Mouse (Mus musculus) hindbrain, embryonic 12.5 days (tissue): ENCODE measurements at regions not wholly inside any gene's neighbourhood (a gene's known extent, or its start where the extent isn't known, plus 50 kb on each side); places are given as distances from the start of the nearest gene placed in this dataset.
A peak's percentile ranks its signal among the peaks of the same experiment; 100 is the strongest.

Source experiments
- ATAC-seq: fragments of 200-750 bp; cut with Nextera tagmentation; 2 replicates; pipeline ENCODE4 v1.8.0; 2017; ENCODE audit warnings: moderate TSS enrichment; ENCODE audit not compliant: low FRiP score
- H3K27ac ChIP-seq: fragments of 300-500 bp; sonication (generic); 2 replicates; pipeline ENCODE4 v1.5.1; 2016; ENCODE audit warnings: mild to moderate bottlenecking
- H3K27me3 ChIP-seq: fragments of 300-500 bp; sonication (generic); 2 replicates; pipeline ENCODE4 v1.6.1; 2016; ENCODE audit warnings: mild to moderate bottlenecking
- H3K36me3 ChIP-seq: fragments of 300-500 bp; sonication (generic); 2 replicates; pipeline ENCODE4 v1.6.1; 2016; ENCODE audit warnings: mild to moderate bottlenecking
- H3K4me1 ChIP-seq: fragments of 300-500 bp; sonication (generic); 2 replicates; pipeline ENCODE4 v1.6.1; 2016
- H3K4me2 ChIP-seq: fragments of 300-500 bp; sonication (generic); replicated peaks from 2 replicates; pipeline ENCODE4 v1.6.1; 2016; ENCODE audit warnings: mild to moderate bottlenecking
- H3K4me3 ChIP-seq: fragments of 300-500 bp; sonication (generic); 2 replicates; pipeline ENCODE4 v1.5.1; 2016; ENCODE audit warnings: mild to moderate bottlenecking
- H3K9ac ChIP-seq: fragments of 300-500 bp; sonication (generic); 2 replicates; pipeline ENCODE4 v1.6.1; 2016; ENCODE audit warnings: mild to moderate bottlenecking, moderate library complexity
- H3K9me3 ChIP-seq: fragments of 300-500 bp; sonication (generic); replicated peaks from 2 replicates; pipeline ENCODE4 v1.6.1; 2016; ENCODE audit warnings: mild to moderate bottlenecking
- WGBS: fragments of 180-500 bp; shearing (Covaris S2); methylation state at CpG from one replicate; pipeline ENCODE4 v1.1.7; 2016; 5-methylcytosine and 5-hydroxymethylcytosine counted together

DNA sequence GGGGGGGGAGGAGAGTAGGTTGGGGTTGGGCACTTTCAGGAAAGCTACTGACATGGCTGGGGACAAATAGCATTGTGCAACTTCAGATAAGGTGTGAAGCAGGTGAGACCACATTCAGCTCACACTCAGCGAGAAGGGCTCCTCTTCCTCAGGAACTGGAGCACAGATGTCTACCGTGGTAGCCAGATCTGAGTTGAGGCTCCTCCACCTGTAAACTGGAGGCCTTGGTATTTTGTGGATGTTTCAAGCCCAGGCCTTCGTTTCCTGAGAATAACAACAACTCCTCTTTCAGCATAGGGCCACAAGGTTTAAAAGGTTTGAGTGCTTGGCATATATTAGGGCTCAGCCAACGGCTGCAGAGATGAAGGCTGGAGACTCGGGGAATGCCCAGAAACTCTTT is 232.9 kb downstream of the Rplp1 start:
- WGBS: 71% methylated on average over 5 of the region's 5 CpGs
- no peak overlapping the region for H3K4me2 ChIP-seq
- H3K9me3 ChIP-seq: no peaks in the 10 kb centered on the region
- no peaks in the 10 kb centered on the region for H3K36me3 ChIP-seq
- peaks cover 8% of the 10 kb centered on the region; the same call in 1 of the 2 replicates for H3K27me3 ChIP-seq
- no peak overlapping the region for H3K9ac ChIP-seq
- no peak overlapping the region for H3K4me3 ChIP-seq
- H3K27ac ChIP-seq: no peak overlapping the region
- ATAC-seq: no peak
- H3K4me1 ChIP-seq: peaks cover 31% of the 10 kb centered on the region

DNA sequence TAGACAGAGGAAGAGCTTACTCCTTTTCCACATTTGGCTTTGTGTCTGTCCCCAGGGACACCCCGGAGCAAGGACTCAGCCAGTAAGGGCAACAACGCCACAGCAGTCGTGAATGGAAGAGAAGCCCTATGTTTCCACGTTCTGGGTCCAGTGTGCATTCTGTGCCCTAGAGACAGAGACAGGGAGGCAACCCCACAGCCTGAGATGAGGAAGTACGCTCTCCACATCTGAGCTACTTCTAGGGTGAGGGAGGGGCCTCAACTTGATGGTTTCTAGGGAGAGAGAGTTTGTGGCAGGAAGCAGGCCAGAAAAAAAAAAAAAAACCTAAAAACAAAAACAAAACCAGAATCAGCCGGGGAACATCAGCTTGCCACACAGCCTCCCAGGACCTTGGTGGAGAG is 233.4 kb downstream of the Rplp1 start:
- H3K4me1 ChIP-seq: peaks cover 36% of the 10 kb centered on the region
- H3K27me3 ChIP-seq: peaks cover 8% of the 10 kb centered on the region; the same call in 1 of the 2 replicates
- no peak for ATAC-seq
- H3K9ac ChIP-seq: peak overlapping the region; percentile 23; the same call in 1 of the 2 replicates
- H3K27ac ChIP-seq: no peak overlapping the region
- no peaks in the 10 kb centered on the region for H3K36me3 ChIP-seq
- no peak overlapping the region for H3K4me3 ChIP-seq
- no peak overlapping the region for H3K4me2 ChIP-seq
- H3K9me3 ChIP-seq: no peaks in the 10 kb centered on the region
- 40% methylated on average over 5 of the region's 6 CpGs for WGBS

DNA sequence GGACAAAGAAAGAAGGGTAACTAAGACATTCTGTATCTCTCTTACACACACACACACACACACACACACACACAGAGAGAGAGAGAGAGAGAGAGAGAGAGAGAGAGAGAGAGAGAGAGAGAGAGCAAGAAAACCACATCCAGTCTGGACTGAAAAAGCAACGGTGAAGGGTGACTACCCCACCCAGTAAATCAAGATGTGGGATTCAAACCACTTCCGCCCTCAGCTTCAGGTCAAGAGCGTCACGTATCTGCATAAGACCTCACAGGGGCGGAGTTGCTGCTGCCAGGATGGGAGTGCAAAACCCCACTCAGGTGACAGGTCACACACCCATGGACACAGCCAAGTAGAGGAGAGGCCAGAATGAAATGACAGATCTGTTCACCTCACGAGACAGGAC is 234.7 kb downstream of the Rplp1 start:
- Histone ChIP-seq H3K27me3 (peaks cover 8% of the 10 kb centered on the region; the same call in 1 of the 2 replicates), H3K4me3 (no peak overlapping the region), H3K9ac (no peak overlapping the region), H3K27ac (no peak overlapping the region), H3K9me3 (no peaks in the 10 kb centered on the region), H3K36me3 (no peaks in the 10 kb centered on the region), H3K4me1 (peaks cover 38% of the 10 kb centered on the region), H3K4me2 (no peak overlapping the region)
- no peak for ATAC-seq
- 88% methylated on average over 6 of the region's 6 CpGs for WGBS

DNA sequence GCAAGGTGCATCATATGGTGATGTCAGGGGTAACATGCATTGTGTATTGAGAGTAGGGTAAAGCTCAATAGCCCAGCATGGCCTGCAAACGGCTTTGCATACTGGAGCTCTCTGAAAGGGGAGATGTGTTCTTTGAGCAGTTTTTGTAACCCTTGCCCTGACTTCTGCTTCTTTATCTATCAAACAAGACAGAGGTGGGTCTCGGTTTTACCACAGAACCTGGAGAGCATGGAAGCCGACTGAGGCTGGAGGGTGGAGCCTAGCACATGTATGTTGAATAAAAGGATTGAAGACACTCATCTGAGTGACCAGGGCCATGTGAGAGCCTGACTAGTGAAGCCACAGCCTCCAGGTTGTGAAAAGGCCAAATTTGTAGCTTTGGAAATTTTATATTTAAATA is 236.7 kb downstream of the Rplp1 start:
- Histone ChIP-seq H3K4me1 (peaks cover 50% of the 10 kb centered on the region), H3K27me3 (peaks cover 8% of the 10 kb centered on the region; the same call in 1 of the 2 replicates), H3K9me3 (no peaks in the 10 kb centered on the region), H3K4me2 (no peak overlapping the region), H3K27ac (no peak overlapping the region), H3K36me3 (no peaks in the 10 kb centered on the region), H3K9ac (no peak overlapping the region), H3K4me3 (no peak overlapping the region)
- 69% methylated on average over 3 of the region's 3 CpGs for WGBS
- ATAC-seq: no peak

DNA sequence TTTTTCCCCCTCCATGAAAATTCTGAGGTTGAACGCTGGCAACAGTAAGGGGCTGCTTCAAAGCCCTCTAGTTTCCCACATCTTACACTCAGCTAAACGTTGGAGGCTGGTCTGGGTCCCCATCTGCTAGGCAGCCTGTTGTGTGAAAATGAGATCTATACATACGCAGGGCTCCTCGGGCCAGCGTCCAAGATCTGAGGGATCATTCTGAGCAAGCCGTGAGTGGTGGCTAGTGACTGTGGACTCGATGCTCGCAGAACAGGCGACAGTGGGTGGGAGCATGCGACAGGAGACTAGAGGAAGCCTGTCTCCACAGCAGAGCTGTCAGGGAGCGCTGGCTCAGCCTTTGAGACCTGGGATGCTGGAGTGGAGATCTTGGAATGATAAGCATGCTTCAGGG is 237.3 kb downstream of the Rplp1 start:
- Histone ChIP-seq H3K27me3 (peaks cover 8% of the 10 kb centered on the region; the same call in 1 of the 2 replicates), H3K27ac (no peak overlapping the region), H3K4me2 (no peak overlapping the region), H3K4me1 (peaks cover 46% of the 10 kb centered on the region), H3K4me3 (no peak overlapping the region), H3K36me3 (no peaks in the 10 kb centered on the region), H3K9me3 (no peaks in the 10 kb centered on the region), H3K9ac (no peak overlapping the region)
- WGBS: 70% methylated on average over 11 of the region's 11 CpGs
- ATAC-seq: no peak

DNA sequence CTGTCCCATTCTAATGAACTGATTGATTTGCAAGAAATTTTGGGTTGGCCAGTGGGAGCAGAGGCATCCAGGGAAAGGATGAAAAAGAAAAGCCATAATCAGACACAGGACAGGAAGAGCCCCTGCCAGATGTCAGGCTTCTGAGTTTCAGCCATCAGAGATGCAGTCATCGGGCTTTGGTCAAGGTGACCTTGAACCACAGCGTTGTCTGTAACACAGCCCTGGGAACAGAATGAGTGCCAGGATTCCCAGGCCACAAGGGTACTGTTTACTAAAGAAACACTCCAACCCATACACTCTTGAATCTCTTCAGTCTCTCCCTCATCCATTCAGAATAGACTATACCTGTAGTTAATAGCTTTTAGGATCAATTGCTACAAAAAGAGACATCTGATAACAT is 239.0 kb downstream of the Rplp1 start:
- 87% methylated on average over 2 of the region's 2 CpGs for WGBS
- H3K36me3 ChIP-seq: no peaks in the 10 kb centered on the region
- H3K4me3 ChIP-seq: no peak overlapping the region

DNA sequence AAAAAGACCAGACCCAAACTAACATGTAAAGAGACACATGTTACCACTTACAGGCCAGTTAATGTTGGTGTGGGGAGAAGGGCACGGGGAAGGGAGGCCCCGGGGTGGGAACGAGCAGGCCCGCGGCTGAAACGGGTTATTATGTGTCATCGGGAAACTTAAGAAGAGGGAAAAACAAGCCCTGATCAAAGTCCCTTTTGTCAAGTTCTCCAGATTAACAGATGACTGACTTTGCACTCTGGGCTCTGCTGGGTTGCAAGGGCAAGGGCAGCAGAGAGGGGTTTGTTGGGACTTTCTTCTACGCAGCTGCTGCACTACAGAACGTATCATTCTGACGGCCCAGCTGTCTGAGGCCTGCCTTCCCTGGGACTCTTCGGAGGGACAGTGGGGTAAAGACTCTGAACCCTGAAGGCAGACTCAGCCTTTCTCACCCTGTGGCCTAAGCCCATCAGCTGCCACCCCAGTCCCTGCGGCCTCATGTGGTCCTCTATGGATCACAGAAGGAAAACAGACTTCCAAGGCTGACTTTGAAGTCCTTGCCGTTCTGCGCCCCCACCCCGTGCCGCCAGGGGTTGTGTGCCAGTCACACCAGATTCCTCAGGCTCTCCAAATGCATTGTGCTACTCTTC is 240.7 kb downstream of the Rplp1 start:
- no peak overlapping the region for H3K9ac ChIP-seq
- WGBS: 54% methylated on average over 16 of the region's 16 CpGs
- ATAC-seq: no peak
- H3K9me3 ChIP-seq: no peaks in the 10 kb centered on the region
- peaks cover 34% of the 10 kb centered on the region for H3K4me1 ChIP-seq
- H3K27ac ChIP-seq: no peak overlapping the region
- H3K4me2 ChIP-seq: no peak overlapping the region
- H3K4me3 ChIP-seq: no peak overlapping the region
- H3K27me3 ChIP-seq: peaks cover 4% of the 10 kb centered on the region; the same call in 1 of the 2 replicates
- H3K36me3 ChIP-seq: no peaks in the 10 kb centered on the region

More for the DNA sequence above, 239.0 kb downstream of the Rplp1 start:
- Histone ChIP-seq H3K4me1 (peaks cover 33% of the 10 kb centered on the region), H3K27ac (no peak overlapping the region), H3K9me3 (no peaks in the 10 kb centered on the region), H3K4me2 (no peak overlapping the region), H3K9ac (no peak overlapping the region), H3K27me3 (peaks cover 4% of the 10 kb centered on the region; the same call in 1 of the 2 replicates)
- no peak for ATAC-seq

DNA sequence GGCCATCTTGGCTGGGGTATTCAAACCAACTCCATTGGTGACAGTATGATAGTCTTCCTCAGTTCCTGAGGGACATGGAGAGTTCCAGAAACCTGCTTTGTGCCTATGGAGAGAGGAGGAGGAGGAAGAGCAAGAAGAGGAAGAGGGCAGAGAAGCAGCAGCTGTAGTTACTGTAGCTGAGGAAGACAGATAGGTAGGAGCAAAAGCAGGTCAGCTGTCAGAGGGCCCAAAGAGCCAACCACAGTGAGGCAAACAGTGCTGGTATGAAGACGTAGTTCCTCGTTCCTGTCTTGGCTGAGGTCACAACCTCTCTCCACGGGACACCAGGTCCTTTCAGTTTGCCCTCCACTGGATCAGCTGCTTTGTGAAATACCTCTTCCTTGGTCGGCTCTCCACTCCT is 243.4 kb downstream of the Rplp1 start:
- Histone ChIP-seq H3K36me3 (no peaks in the 10 kb centered on the region), H3K9me3 (no peaks in the 10 kb centered on the region), H3K4me2 (no peak overlapping the region), H3K27me3 (no peaks in the 10 kb centered on the region), H3K9ac (no peak overlapping the region), H3K4me3 (no peak overlapping the region), H3K4me1 (peaks cover 24% of the 10 kb centered on the region), H3K27ac (no peak overlapping the region)
- no peak for ATAC-seq
- WGBS: 68% methylated on average over 4 of the region's 4 CpGs

DNA sequence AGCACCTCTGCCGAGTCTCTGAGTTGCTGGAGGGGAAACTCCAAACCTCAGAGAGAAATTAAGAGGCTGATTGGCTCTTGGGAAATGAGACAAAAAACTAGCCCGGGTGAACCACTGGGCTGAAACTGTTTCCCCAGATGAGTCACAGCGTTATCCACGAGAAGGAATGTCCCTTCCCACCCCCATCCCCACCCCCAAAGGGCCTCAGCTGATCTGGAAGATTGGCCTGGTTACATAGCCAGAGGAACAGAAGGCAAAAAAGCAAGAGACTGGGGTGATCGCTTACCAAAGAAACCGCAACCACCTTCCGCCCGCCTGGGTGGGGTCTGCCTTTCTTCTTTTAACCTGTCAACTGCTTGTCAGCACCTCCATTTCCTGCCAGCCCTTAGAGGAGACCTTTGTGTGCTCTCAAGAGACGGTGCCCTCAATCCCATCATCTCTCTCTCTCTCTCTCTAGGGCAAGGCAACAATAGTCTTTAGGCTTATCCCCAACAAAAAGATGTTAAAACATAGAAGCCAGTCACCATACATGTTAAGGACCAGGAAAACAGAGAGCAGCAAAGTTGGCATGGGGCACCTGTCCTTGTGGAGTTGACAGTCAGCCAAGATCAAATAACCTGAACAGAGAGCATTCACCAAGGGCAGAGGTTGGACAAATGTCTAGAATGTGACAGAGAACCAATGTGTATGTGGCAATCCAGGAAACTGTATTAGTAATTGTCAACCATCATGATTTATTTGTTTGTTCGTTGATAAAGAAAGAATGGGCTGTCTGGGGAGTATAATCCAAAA is 244.4 kb downstream of the Rplp1 start:
- Histone ChIP-seq H3K4me1 (peaks cover 21% of the 10 kb centered on the region), H3K9me3 (no peaks in the 10 kb centered on the region), H3K4me2 (no peak overlapping the region), H3K36me3 (no peaks in the 10 kb centered on the region), H3K27me3 (no peaks in the 10 kb centered on the region), H3K9ac (no peak overlapping the region), H3K27ac (no peak overlapping the region), H3K4me3 (no peak overlapping the region)
- ATAC-seq: no peak
- WGBS: 40% methylated on average over 10 of the region's 10 CpGs

DNA sequence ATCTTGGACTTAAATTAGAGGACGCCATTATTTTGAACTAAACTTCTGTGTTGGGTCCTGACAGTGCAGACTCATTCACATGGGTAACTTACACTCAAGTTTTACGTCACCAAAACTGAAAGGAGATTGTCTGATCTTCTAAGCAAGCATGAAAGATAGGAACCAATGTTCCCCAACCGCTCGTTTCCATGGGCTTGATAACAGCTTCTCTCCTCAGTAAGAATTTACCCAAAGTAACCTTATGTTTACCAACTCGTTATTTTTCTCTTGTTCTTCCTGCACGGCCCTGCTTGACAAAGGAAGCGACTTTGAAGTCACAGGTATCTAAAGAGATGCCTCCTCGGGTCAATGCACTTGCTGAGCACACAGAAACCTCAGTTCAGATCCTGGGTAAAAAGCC is 245.6 kb downstream of the Rplp1 start:
- Histone ChIP-seq H3K4me2 (no peak overlapping the region), H3K4me1 (peaks cover 15% of the 10 kb centered on the region), H3K9me3 (no peaks in the 10 kb centered on the region), H3K9ac (no peak overlapping the region), H3K27ac (no peak overlapping the region), H3K27me3 (no peaks in the 10 kb centered on the region), H3K4me3 (no peak overlapping the region), H3K36me3 (no peaks in the 10 kb centered on the region)
- ATAC-seq: no peak
- WGBS: 80% methylated on average over 8 of the region's 8 CpGs

DNA sequence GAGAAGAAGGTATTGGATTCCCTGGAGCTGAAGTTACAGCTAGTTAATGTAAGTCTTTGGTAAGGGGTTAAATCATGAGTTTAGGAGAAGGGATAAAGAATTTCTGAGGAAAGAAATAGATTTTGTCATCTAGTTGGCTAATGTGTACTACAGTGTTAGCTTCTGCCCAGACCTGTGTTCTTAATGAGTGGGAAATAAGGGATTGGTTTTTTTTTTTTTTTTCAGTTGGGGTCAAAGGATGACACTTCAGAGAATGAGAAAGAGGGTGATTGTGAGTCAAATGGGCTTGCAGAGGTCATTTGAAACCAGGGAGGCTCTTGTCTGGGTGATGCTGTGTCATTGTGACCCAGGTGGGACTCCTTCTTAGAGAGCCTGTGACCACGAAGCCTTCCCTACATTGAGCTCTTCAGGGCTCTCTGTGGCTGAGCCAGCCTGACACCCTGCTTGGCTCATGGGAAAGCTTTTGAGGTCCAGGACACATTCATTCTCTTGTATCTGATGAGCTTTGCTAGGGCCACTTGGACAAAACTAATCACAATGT is 246.1 kb downstream of the Rplp1 start:
- no peaks in the 10 kb centered on the region for H3K27me3 ChIP-seq
- no peak overlapping the region for H3K4me3 ChIP-seq
- 86% methylated on average over 1 of the region's 1 CpGs for whole genome bisulfite sequencing
- no peaks in the 10 kb centered on the region for H3K9me3 ChIP-seq
- H3K4me1 ChIP-seq: peaks cover 10% of the 10 kb centered on the region
- no peak overlapping the region for H3K27ac ChIP-seq
- H3K36me3 ChIP-seq: no peaks in the 10 kb centered on the region
- no peak for ATAC-seq
- H3K9ac ChIP-seq: no peak overlapping the region
- no peak overlapping the region for H3K4me2 ChIP-seq

DNA sequence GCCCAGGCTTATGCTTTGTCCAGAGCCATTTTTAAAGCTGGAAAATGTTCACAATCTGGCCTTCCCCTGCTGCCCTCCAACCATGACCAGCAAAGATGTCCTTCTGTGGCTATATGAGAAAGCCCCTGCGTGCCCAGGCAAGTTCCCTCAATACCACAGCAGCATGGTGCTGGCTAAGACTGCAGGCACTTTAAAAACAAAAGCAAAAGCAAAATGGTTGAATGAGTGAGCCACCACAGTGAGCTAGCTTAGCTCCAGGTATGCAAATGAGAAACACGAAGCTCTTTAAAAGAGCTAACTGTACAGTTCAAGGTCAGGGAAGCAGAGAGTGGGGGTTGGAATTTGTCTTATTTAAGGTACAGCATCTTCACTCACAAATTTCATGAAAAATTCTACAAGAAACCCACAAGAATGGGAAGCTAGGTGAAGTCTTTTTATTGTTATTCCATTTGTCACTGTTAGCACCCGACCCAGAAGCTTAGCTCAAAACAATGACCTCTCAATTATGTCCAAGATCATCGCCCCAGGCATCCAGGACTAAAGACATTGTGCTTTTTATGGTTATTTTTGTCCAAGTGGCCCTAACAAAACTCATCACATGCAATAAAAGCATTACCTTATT is 246.8 kb downstream of the Rplp1 start:
- no peaks in the 10 kb centered on the region for H3K27me3 ChIP-seq
- 61% methylated on average over 4 of the region's 4 CpGs for WGBS
- H3K4me3 ChIP-seq: no peak overlapping the region
- no peak overlapping the region for H3K27ac ChIP-seq
- H3K4me2 ChIP-seq: no peak overlapping the region
- no peaks in the 10 kb centered on the region for H3K9me3 ChIP-seq
- no peaks in the 10 kb centered on the region for H3K36me3 ChIP-seq
- ATAC-seq: no peak
- peaks cover 9% of the 10 kb centered on the region for H3K4me1 ChIP-seq
- no peak overlapping the region for H3K9ac ChIP-seq
